Mouse (Mus musculus) bone marrow macrophage, adult 2 months (primary cell): ENCODE measurements at regions not wholly inside any gene's neighbourhood (a gene's known extent, or its start where the extent isn't known, plus 50 kb on each side); places are given as distances from the start of the nearest gene placed in this dataset.

Experiments
- CTCF ChIP-seq: IDR thresholded peaks from 2 replicates; pipeline ENCODE4 v1.5.1; 2012; ENCODE audit warnings: low read depth, mild to moderate bottlenecking, low read length, moderate library complexity
- POLR2A ChIP-seq: IDR thresholded peaks from 2 replicates; pipeline ENCODE4 v1.6.1; 2012; ENCODE audit warnings: mild to moderate bottlenecking, low read depth, low read length, borderline replicate concordance

DNA sequence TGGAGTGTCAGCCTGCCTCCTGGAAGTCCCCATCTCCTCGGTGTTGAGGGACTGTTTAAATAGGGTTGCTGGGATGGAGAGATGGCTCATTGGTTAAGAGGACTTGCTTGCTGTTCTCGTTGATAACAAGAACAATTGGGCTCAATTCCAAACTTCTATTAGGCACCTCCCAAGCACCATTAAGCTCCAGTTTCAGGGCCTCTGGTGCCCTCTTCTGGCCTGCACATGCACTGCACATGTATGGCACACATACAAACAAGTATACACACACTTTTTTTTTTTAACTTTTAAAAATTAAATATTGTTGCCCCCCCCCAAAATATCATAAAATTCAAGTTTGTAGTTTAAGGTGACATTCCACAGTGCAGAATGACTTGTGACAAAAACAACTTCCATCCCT, 162.3 kb downstream of the Bmp7 start:
- TF ChIP-seq CTCF, result no peak
- no peak for TF ChIP-seq POLR2A
